Mouse (Mus musculus): ENCODE results near the gene Myadml2. TPM values are rescaled to one million over a fixed set of nuclear protein-coding genes. Genes with fewer than 3 reads are reported as not detected.
A peak's percentile ranks its signal among the peaks of the same experiment; 100 is the strongest.

Myadml2 gene
- polyA plus RNA-seq, 1 experiment: 0.83 TPM

DNA sequence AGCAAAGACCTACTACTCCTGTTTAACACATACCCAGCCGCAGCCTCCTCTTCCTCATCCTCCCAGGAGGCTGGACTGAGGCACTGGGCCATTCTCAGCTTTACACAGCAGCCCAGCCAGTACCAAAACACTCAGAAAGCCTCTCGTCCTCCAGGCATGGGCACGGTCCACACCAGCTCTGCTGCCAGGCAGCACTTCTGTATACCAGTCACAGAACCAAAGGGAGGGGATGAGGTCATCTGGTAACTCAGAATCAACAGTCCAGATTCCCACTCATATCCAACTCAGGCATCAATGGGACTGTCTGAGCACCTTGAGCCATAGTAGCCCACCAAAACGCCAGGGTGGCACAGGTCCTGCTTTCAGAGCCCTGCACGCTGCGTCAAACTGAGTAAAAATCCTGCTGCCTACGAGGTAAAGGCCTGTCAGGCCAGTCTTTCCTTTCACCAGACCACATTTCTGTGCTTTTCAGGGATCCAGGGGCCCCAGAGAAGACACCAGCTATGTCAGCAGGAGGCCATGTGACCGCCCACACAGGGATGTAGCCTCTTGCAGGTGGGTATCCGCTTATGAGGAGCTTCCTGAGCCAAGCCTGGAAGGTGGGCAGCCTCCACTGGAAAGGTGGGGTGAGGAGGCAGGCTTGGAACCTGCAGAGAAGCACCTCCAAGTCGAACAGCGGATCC is 21.0 kb downstream of the Myadml2 start:
- Histone ChIP-seq H3K36me3 (ENCODE audit: control insufficient read depth, insufficient read depth, low read length) (peaks cover 10% of the 10 kb centered on the region), H3K4me3 (ENCODE audit: extremely low read depth, insufficient read depth, insufficient read length) (no peak overlapping the region), H3K4me1 (ENCODE audit: control insufficient read depth, insufficient read depth, insufficient read length) (peaks cover 48% of the 10 kb centered on the region), H3K27me3 (ENCODE audit: control insufficient read depth, insufficient read depth, low read length) (no peaks in the 10 kb centered on the region), H3K27ac (ENCODE audit: insufficient read depth, low read length) (peak overlapping the region; percentile 81)
- no peak for DNase-seq (ENCODE audit: low read depth in 1 of 2, low spot score in 2 of 2)
- 80% methylated on average over 11 of the region's 11 CpGs for WGBS
- TF ChIP-seq CTCF (IDR thresholded peaks at IDR 0.05; ENCODE audit: extremely low read depth, insufficient read depth, insufficient read length, insufficient replicate concordance) (no peak), POLR2A (IDR thresholded peaks at IDR 0.05; ENCODE audit: low read depth, low read length) (no peak)

DNA sequence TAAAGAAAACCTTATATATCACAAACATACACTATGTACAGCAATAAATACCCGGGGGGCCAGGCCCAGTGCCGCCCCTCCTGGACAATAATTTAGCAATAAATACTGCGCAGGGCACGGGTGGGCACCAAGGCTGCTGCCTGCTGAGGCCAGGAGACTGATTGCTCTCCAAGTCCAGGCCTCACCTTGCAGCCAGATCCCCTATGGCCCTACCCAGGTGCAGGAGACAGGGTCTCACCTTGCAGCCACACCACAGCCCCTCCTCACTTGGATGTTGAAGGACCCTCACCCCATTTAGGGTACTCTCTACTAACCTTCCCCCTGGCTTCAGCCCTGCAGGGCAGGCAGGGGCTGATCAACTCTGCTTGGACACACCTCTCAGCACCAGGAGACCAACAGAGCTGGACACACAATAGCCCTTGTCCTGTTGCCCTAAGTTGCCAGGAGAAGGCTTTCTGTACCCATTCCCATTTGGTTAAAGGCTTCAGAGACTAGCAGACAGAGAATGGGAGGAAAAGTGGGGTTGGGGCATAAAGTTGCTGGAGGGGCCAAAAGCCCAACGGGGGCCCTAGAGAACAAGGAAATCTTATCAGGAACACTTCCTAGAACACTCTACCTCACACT is 22.7 kb downstream of the Myadml2 start, which contains the start of gene Sirt7:
Sirt7 (minus strand) TSS at position 89 of the 624 bp plus-strand sequence.
- peaks cover 33% of the 10 kb centered on the region for H3K4me1 ChIP-seq (ENCODE audit: control insufficient read depth, insufficient read depth, insufficient read length)
- no peaks in the 10 kb centered on the region for H3K27me3 ChIP-seq (ENCODE audit: control insufficient read depth, insufficient read depth, low read length)
- 11% methylated on average over 5 of the region's 5 CpGs for WGBS
- peak within 1 kb of the TSS; percentile 75 for H3K27ac ChIP-seq (ENCODE audit: insufficient read depth, low read length)
- peak within 1 kb of the TSS; percentile 95 for H3K4me3 ChIP-seq (ENCODE audit: extremely low read depth, insufficient read depth, insufficient read length)
- TF ChIP-seq CTCF (IDR thresholded peaks at IDR 0.05; ENCODE audit: extremely low read depth, insufficient read depth, insufficient read length, insufficient replicate concordance) (no peak), POLR2A (IDR thresholded peaks at IDR 0.05; ENCODE audit: low read depth, low read length) (no peak)
- H3K36me3 ChIP-seq (ENCODE audit: control insufficient read depth, insufficient read depth, low read length): peaks cover 23% of the 10 kb centered on the region
- no peak for DNase-seq (ENCODE audit: low read depth in 1 of 2, low spot score in 2 of 2)

DNA sequence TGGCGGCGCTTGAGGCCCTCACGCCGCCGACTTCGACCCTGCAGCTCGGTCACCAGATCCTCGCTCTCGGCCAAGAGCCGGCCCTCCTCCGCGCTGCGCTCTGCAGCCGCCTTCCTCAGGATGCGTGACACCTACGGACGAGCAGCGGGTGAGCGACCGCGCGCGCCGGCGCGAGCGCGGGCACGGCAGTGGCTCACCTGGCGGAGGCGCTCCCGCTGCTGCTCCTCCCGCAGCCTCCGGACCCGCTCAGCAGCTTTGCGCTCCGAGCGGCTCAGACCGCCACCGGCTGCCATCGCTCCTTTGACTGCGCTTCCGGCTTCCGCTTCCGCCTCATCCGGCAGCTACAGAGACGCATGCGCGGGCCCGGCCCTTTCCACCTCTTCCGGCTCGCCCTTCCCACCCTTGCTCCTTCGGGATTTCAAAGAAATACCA is 23.3 kb downstream of the Myadml2 start:
- H3K4me1 ChIP-seq (ENCODE audit: control insufficient read depth, insufficient read depth, insufficient read length): peaks cover 27% of the 10 kb centered on the region
- peak overlapping the region; percentile 75 for H3K27ac ChIP-seq (ENCODE audit: insufficient read depth, low read length)
- H3K27me3 ChIP-seq (ENCODE audit: control insufficient read depth, insufficient read depth, low read length): no peaks in the 10 kb centered on the region
- under 1% methylated on average over 51 of the region's 53 CpGs for WGBS
- peak; percentile 59 to 86 for DNase-seq (ENCODE audit: low read depth in 1 of 2, low spot score in 2 of 2)
- peak; percentile 92 for TF ChIP-seq POLR2A (IDR thresholded peaks at IDR 0.05; ENCODE audit: low read depth, low read length)
- no peak for TF ChIP-seq CTCF (IDR thresholded peaks at IDR 0.05; ENCODE audit: extremely low read depth, insufficient read depth, insufficient read length, insufficient replicate concordance)
- H3K4me3 ChIP-seq (ENCODE audit: extremely low read depth, insufficient read depth, insufficient read length): peak overlapping the region; percentile 95
- H3K36me3 ChIP-seq (ENCODE audit: control insufficient read depth, insufficient read depth, low read length): peaks cover 29% of the 10 kb centered on the region

DNA sequence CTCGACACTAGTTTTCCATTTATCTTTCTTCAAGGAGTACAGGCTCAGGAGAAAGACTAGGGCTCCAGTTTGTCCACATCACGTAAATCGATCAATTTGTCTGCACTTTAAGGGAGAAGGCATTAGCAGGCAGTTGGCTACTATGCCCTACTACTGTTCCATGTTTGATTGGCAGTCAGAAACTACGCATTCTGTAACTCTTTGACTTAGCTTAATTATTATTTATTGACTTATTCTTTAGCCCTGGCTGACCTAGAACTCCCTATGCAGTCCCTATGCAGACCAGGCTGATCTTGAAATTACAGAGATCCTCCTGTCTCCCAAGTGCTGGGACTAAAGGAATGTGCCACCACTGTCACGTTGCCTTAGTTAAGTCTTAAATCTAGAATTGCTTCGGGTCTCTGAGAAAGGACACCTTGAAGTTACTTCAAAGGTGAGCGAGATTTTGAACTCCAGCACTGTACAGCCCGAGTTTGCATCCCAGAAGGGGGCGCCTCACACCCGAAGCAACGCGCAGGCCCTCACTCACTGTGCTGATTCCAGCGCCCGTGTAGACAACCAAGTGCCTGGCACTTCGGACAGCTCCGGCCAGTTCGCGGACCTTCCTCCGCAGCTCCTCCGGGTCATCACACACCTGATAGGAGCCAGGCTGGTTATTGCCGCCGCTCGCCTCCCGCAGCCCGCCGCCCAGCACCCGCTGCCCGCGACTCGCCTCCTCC is 23.8 kb downstream of the Myadml2 start:
- TF ChIP-seq POLR2A (IDR thresholded peaks at IDR 0.05; ENCODE audit: low read depth, low read length): no peak
- TF ChIP-seq CTCF (IDR thresholded peaks at IDR 0.05; ENCODE audit: extremely low read depth, insufficient read depth, insufficient read length, insufficient replicate concordance): peak; percentile 77; the same call in 1 of the 2 replicates
- Histone ChIP-seq H3K36me3 (ENCODE audit: control insufficient read depth, insufficient read depth, low read length) (peaks cover 30% of the 10 kb centered on the region), H3K27ac (ENCODE audit: insufficient read depth, low read length) (peak overlapping the region; percentile 75), H3K4me1 (ENCODE audit: control insufficient read depth, insufficient read depth, insufficient read length) (peaks cover 21% of the 10 kb centered on the region), H3K27me3 (ENCODE audit: control insufficient read depth, insufficient read depth, low read length) (no peaks in the 10 kb centered on the region), H3K4me3 (ENCODE audit: extremely low read depth, insufficient read depth, insufficient read length) (peak overlapping the region; percentile 95)
- 12% methylated on average over 30 of the region's 30 CpGs for WGBS
- peak in 1 of 2 experiments; percentile 78 for DNase-seq (ENCODE audit: low read depth in 1 of 2, low spot score in 2 of 2)

DNA sequence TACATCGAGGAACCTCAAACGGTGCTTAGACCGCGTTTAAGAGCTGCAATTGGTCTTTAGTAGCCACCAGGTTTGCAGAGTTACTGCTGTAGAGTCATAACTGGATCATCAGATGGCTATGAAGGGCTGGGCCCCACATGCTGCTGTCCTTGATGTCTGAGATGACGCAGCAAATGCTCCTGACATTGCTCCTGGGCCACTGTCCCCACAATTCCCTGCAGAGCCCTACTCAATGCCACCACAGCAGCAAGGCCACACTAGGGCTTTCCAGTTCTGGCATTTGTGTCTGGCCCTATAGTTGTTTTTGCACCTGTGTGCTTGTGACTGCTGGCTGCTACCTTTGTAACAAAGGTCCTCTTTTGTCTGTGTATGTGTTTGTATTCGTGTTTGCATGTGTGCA is 25.2 kb downstream of the Myadml2 start:
- Histone ChIP-seq H3K4me1 (ENCODE audit: control insufficient read depth, insufficient read depth, insufficient read length) (peaks cover 14% of the 10 kb centered on the region; the same call in 1 of the 2 replicates), H3K36me3 (ENCODE audit: control insufficient read depth, insufficient read depth, low read length) (peaks cover 39% of the 10 kb centered on the region), H3K27ac (ENCODE audit: insufficient read depth, low read length) (no peak overlapping the region), H3K27me3 (ENCODE audit: control insufficient read depth, insufficient read depth, low read length) (no peaks in the 10 kb centered on the region), H3K4me3 (ENCODE audit: extremely low read depth, insufficient read depth, insufficient read length) (no peak overlapping the region)
- TF ChIP-seq POLR2A (IDR thresholded peaks at IDR 0.05; ENCODE audit: low read depth, low read length) (no peak), CTCF (IDR thresholded peaks at IDR 0.05; ENCODE audit: extremely low read depth, insufficient read depth, insufficient read length, insufficient replicate concordance) (no peak)
- WGBS: 95% methylated on average over 6 of the region's 6 CpGs
- no peak for DNase-seq (ENCODE audit: low read depth in 1 of 2, low spot score in 2 of 2)

DNA sequence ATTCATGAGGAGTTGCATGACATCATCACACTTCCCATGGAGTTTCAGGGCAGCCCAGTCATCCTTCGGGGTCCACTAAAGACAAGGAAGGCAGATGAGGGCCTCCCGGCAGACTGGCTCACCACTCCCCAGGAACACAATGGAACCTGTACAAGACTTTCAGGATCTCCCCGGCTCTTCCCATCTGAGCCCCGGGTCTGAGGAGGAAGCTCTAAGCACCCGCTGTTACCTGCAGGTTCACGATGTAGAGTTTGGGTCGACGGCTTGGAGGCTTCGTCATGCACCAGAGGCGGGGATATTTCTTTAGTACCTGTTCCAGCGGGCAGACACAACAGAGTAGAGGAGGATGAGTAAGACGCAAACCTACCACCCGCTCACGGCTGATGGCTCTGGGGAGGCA is 27.8 kb downstream of the Myadml2 start:
- DNase-seq (ENCODE audit: low read depth in 1 of 2, low spot score in 2 of 2): no peak
- 93% methylated on average over 14 of the region's 14 CpGs for WGBS
- TF ChIP-seq CTCF (IDR thresholded peaks at IDR 0.05; ENCODE audit: extremely low read depth, insufficient read depth, insufficient read length, insufficient replicate concordance): no peak
- no peak for TF ChIP-seq POLR2A (IDR thresholded peaks at IDR 0.05; ENCODE audit: low read depth, low read length)
- Histone ChIP-seq H3K4me3 (ENCODE audit: extremely low read depth, insufficient read depth, insufficient read length) (no peak overlapping the region), H3K27ac (ENCODE audit: insufficient read depth, low read length) (no peak overlapping the region), H3K36me3 (ENCODE audit: control insufficient read depth, insufficient read depth, low read length) (peaks cover 39% of the 10 kb centered on the region), H3K4me1 (ENCODE audit: control insufficient read depth, insufficient read depth, insufficient read length) (peaks cover 10% of the 10 kb centered on the region; the same call in 1 of the 2 replicates), H3K27me3 (ENCODE audit: control insufficient read depth, insufficient read depth, low read length) (no peaks in the 10 kb centered on the region)
